Mouse (Mus musculus) left cerebral cortex, adult 2 months (tissue): ENCODE data around the gene Cinp. TPM values are rescaled to one million over a fixed set of nuclear protein-coding genes. Genes with fewer than 3 reads are reported as not detected.

Experiments used
- DNase-seq, 2 experiments: peaks; one replicate each; pipeline ENCODE4 v3.0.0; 2021 to 2022; ENCODE audit warnings: low spot score in 2 of 2, mixed read lengths in 1 of 2; ENCODE audit errors: extremely low spot score in 1 of 2
- H3K27ac ChIP-seq: fragments of 200-600 bp; 2 replicates; pipeline ENCODE4 v1.8.1; 2022
- H3K4me3 ChIP-seq: fragments of 200-600 bp; 2 replicates; pipeline ENCODE4 v1.8.1; 2022
- CTCF ChIP-seq: fragments of 200-600 bp; IDR thresholded peaks from 2 replicates; pipeline ENCODE4 v1.8.1; 2022; ENCODE audit warnings: antibody characterized with exemption, mild to moderate bottlenecking, moderate library complexity
- intact Hi-C: fragments of 180-260 bp; cut with DNase I; formaldehyde crosslinking; loops from one replicate; pipeline ENCODE4 v1.15.1; 2025
- total RNA-seq, 2 experiments: library from RNA; stranded (reverse); gene quantifications; 2 replicates each; pipeline ENCODE4 v1.2.3; 2021

The Cinp gene
- total RNA-seq, 2 experiments from 2014 or later, result 94.4 to 107 TPM

DNA sequence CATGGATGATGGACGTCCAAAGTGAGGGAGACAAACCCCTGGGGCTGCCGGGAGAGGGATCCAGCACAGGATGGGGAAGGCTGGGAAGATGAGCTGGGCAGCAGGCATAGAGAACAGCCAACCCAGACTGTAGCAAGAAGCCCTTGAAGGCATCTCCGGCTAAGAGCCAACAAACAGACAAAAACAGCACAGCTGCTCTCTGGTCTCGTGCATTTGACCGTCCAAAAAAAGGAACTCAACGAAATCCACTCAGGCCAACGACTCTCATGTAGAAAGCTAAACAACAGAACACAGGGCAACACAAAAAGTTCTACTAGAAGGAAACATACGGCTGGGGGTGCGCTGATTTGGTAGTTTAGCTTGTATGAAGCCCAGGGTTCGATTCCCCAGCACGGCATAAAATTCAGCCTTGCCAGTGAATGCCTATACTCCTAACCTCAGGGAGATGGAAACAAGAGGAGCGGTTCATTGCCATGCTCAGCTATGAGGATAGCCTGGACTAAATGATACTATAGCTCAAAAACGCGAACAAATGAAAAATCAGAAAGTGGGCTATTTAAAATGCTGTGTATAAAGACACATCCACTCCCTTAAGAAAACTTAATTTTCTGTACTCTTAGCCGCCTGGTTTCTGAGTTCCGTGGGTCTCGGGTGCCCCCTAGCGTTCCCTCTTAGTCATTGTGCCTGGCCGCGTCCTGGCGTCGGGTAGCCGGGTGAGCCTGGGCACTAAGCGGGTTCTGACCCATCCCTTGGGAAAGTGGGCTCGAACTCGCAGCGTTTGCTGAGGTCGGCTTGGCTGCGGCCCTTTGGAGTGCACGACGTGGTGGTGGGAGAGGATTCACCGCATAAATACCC is 45.5 kb downstream of the Cinp start:
- DNase-seq, result peak; percentile 80 to 87
- intact Hi-C loops, result loop anchor here (2.0 to 10.0 kb wide), 3 partner anchors 245 to 425 kb away; partner anchors contain the start of gene Ppp2r5c
- Histone ChIP-seq H3K4me3 (peak overlapping the region; percentile 57), H3K27ac (no peak overlapping the region)
- peak; percentile 98 for TF ChIP-seq CTCF

DNA sequence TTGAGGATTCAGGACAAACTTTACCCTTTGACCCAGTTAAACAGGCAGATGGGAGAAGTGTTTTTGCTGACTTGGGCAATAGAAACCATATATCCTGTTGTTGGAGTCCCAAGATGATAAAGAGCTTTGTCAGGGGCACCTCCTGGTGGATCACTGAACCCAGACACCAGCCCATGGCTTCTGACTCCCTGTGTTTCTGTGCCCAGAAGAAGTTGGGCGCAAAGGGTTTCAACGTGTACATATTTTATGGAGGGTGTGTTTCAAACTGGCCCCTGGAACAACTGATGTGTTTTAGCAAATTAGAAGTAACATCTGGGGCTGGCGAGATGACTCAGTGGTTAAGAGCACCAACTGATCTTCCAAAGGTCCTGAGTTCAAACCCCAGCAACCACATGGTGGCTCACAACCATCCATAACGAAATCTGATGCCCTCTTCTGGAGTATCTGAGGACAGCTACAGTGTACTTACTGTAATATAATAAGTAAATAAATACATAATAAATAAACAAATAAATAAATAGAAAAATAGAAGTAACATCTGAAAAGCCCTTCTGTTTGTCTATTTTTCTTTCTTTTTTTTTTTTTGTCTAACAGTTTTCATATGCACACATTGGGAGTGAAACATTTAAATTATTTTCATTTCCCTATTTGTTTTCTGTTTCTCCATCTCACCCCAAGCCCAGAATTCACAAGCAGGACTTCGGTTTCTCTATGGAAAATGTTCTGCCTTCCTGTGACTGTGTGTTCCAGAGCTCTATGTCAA is 47.0 kb downstream of the Cinp start:
- TF ChIP-seq CTCF, result no peak; the same call in 1 of the 2 replicates
- intact Hi-C loops, result loop anchor here (2.0 to 10.0 kb wide), 6 partner anchors 103 to 423 kb away; partner anchors contain the start of gene Ppp2r5c
- no peak overlapping the region for H3K4me3 ChIP-seq

DNA sequence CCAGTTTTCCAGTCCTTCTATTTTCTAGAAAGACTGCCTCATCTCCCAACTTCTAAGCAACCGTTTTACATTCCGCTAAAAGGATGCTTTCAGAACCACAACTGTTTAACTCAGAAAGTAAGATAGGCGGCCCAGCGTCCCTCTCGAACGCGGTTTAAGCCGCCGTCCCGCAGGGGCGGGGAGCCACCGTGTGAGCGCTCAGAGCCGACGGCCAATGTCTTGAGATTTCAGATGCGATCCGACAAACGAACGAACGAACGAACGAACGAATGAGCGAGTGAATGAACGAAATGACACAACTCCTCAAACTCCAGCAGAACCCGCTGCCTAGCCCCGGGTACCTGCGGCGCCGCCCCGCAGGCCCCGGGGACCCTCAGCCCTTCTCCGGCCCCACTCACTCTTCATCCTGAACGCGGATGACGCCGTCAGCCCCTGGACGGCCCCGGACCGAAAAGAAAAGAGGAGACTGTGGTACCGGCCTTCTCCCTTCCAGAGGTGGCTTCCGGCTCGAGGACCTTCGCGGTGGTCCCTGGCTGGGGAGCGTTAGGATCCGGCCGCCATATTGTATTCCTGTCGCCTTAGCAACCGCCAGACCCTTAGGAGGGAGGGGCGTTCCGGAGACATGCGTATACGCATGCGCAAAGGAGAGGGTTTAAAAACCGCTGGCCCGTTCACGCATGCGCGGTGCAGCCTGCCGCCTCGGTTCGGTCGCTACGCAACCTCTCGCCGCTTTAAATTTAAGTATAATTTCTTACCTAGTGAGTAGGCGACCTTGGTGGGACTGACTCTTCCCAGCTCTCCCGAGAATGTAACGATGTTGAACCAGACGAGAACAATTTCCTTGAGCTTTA is 48.4 kb downstream of the Cinp start, which contains the start of gene Mok:
Mok (minus strand) TSS at position 592 of the 851 bp plus-strand sequence.
- TF ChIP-seq CTCF, result no peak; the same call in 1 of the 2 replicates
- intact Hi-C loops, result loop anchor here (2.0 to 10.0 kb wide), 4 partner anchors 102 to 396 kb away; partner anchors contain the start of gene Ppp2r5c
- Histone ChIP-seq H3K27ac (peak within 1 kb of the TSS; percentile 70), H3K4me3 (peak within 1 kb of the TSS; percentile 81)
- peak; percentile 96 to 98 for DNase-seq

More for the DNA sequence above, 47.0 kb downstream of the Cinp start:
- H3K27ac ChIP-seq, result no peak overlapping the region
- DNase-seq, result no peak

DNA sequence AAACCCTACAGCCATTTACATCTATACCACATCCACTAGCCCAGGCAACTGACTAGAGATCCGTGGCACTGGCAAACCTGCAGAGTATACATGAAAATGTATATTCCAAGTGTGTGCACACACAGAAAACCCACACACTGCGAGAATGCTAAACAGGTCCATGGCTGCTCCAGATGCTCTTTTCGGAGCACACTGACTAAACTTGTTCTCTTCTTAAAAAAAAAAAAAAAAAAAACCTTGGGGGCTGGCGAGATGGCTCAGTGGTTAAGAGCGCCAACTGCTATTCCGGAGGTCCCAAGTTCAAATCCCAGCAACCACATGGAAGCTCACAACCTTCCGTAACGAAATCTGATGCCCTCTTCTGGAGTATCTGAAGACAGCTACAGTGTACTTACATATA is 51.1 kb downstream of the Cinp start:
- intact Hi-C loops, result no loop called here
- no peak for DNase-seq
- Histone ChIP-seq H3K27ac (no peak overlapping the region), H3K4me3 (no peak overlapping the region)
- no peak for TF ChIP-seq CTCF

DNA sequence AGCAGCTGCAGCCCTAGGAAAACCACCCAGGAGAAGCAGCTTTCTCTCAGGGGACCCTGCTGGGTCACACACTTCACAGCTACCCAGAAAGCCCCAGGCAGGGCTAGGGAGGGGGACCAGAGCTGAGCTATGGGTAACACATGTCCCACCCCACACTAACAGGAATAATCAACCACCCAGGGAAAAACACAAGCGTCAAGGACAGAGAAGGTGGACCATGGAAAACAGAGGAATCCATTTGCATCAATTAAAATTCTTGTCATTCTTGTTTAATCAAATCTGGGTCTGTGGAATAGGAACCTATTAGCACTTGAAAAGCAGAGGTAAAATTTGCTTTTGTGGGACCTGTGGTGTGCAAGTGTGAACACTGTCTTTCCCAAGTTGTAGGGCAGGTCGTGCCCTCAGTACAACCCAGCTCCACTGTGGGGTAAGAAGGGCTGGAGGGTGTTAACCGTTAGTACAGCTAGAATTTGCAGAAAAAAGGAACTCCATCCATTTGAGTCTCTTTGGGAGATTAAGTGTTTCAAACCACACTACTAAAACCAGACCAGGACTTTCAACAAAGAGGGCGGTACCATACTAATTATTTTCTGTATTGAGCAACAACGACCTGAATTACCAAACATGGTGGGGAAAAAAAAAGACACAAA is 51.6 kb downstream of the Cinp start:
- no peak for DNase-seq
- intact Hi-C loops, result no loop called here
- no peak for TF ChIP-seq CTCF
- H3K4me3 ChIP-seq, result no peak overlapping the region
- peak overlapping the region; percentile 8; the same call in 1 of the 2 replicates for H3K27ac ChIP-seq

DNA sequence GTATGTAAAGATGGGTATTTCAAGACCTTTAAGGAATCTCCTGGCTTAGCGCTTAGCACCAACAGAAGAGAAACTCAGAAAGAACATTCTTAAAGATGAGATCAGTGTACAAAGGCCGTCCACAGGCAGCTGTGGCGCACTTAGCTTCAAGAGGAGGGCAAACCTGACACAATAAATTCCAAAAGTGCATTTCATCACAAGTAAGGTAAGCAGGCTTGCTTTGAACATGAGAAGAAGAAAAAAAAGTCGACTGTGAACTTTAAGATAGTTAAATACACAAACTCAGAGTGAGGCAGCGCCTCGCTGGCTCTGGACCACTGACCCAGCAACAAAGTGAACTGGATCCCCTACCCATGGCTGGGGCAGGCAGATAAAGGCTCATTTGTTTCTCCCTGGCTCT is 52.2 kb downstream of the Cinp start:
- H3K27ac ChIP-seq, result no peak overlapping the region
- TF ChIP-seq CTCF, result no peak
- intact Hi-C loops, result no loop called here
- H3K4me3 ChIP-seq, result no peak overlapping the region
- DNase-seq, result no peak

DNA sequence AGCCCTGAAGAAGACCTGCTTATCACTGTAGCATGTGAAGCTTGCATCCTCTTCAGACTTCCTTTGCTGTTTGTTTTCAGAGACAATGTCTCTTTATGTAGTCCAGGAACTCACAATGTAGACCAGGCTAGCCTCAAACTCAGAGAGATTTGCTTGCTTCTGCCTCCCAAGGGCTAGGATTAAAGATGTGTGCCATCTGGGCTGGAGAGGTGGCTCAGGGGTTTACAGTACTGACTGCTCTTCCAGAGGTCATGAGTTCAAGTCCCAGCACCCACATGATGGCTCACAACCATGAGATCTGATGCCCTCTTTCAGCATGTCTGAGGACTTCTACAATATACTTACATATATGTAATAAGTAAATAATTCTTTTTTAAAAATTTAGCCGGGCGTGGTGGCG is 53.8 kb downstream of the Cinp start:
- intact Hi-C loops, result no loop called here
- no peak for TF ChIP-seq CTCF
- no peak for DNase-seq
- Histone ChIP-seq H3K4me3 (no peak overlapping the region), H3K27ac (no peak overlapping the region)

DNA sequence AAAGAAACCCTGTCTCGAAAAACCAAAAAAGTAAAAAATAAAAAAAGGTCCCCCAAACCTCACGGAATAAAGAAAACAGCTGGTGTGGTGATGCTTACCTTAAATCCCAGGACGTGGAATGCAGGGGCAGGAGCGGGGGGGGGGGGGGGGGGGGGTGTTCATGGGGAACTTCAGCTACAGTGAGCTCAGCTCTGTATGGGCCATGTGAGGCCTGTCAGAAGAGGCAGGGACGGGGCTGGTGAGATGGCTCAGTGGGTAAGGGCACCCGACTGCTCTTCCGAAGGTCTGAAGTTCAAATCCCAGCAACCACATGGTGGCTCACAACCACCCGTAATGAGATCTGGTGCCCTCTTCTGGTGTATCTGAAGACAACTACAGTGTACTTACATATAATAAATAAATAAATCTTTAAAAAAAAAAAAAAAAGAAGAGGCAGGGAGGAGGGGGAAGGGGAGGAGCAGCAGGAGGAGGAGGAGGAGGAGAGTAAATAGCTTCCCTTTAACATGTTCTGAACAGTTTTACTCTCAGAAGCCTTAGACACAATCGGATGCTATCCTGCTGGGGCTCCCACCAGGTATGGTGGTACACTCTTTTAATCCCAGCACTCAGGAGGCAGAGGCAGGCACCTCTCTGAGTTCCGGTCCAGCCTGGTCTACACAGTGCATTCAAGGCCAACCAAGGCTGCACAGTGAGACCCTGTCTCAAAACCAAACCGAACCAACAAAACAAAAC is 58.5 kb downstream of the Cinp start:
- Histone ChIP-seq H3K27ac (no peak overlapping the region), H3K4me3 (no peak overlapping the region)
- TF ChIP-seq CTCF, result no peak
- DNase-seq, result no peak
- intact Hi-C loops, result no loop called here

DNA sequence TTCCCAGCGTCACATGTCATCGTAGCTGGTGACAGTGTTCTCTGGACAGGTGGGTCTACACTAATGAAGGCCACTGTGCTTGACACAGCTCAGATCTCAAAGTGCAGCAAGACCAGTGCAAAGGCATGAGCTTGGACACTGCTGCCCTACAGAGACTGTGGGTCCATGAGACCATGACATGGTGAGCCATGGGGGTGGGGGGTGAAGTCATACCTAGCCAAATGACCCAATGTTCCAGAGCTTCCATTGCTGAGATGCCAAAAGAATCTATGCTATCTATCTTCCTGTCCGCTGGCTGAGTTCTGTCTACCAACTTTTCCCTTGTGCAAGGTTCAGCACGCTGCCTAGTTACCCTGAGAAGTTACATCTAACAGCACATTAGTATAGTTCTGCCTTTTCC is 60.0 kb downstream of the Cinp start:
- no peak overlapping the region for H3K4me3 ChIP-seq
- TF ChIP-seq CTCF, result no peak
- H3K27ac ChIP-seq, result no peak overlapping the region
- DNase-seq, result no peak
- intact Hi-C loops, result no loop called here

Other genes starting within 250 kb of the Cinp start
- not detected for gene 1700001K19Rik, start 206.5 kb downstream of the Cinp start, total RNA-seq
- gene Hsp90aa1, start 186.4 kb downstream of the Cinp start, total RNA-seq, result 1,000 to 10,000 TPM in 1 of 2 experiments, 100 to 1,000 TPM in 1; 993 to 1,084 TPM
- gene Wdr20, start 151.2 kb downstream of the Cinp start, total RNA-seq, result 10 to 100 TPM; 41.1 to 45.4 TPM
- gene Mok, start 48.2 kb downstream of the Cinp start, total RNA-seq, result 10 to 100 TPM; 13.0 to 13.3 TPM
- 10 to 100 TPM; 11.4 to 12.3 TPM for gene Zfp839, start 38.9 kb downstream of the Cinp start, total RNA-seq
- 10 to 100 TPM; 46.7 to 50.0 TPM for gene Tecpr2, start 119 bp upstream of the Cinp start, total RNA-seq
- 10 to 100 TPM; 18.8 to 21.4 TPM for gene Ankrd9, start 89.9 kb upstream of the Cinp start, total RNA-seq
- gene Rcor1, start 150.2 kb upstream of the Cinp start, total RNA-seq, result 10 to 100 TPM; 16.2 to 19.8 TPM